17 mouse cellular contexts compared by ENCODE assay signal in genomic region chr14:121946728-121947127, GRCm38 (mm10). TPM values are rescaled to one million over a fixed set of nuclear protein-coding genes. Genes with fewer than 3 reads are reported as not detected.
DNase-seq lines count a peak whose midpoint lies in the region; ATAC-seq and TF ChIP-seq lines count a peak whose summit lies in the region.
"Had no signal": no experiment of that assay in that cellular context is flagged by ENCODE, and none has a peak within 500 bp of the region (broad histone marks: within the 10 kb centered on the region; RNA-seq: fewer than 3 reads in every experiment).

No protein-coding gene starts in this region.

- peaks cover 26% of the 10 kb centered on the region for H3K4me1 ChIP-seq in spleen, adult 2 months (ENCODE audit: control insufficient read depth, insufficient read depth, insufficient read length)
- H3K4me1 ChIP-seq in stomach, embryonic 15.5 days: peaks cover 6% of the 10 kb centered on the region; the same call in 1 of the 2 replicates
- H3K4me1 ChIP-seq: forebrain, embryonic 15.5 days; hindbrain, embryonic 15.5 days had no signal

- no peaks in the 10 kb centered on the region for H3K9me3 ChIP-seq in stomach, embryonic 15.5 days
- H3K9me3 ChIP-seq: forebrain, embryonic 15.5 days; megakaryocyte, embryonic 14.5 days had no signal

- H3K4me2 ChIP-seq in stomach, embryonic 15.5 days: no peak overlapping the region
- H3K4me2 ChIP-seq: forebrain, embryonic 15.5 days; hindbrain, embryonic 15.5 days had no signal

- ATAC-seq in activated CD4-positive, CD25-positive, alpha-beta regulatory T cell, adult 4 months: peak; percentile 63
- ATAC-seq in stomach, embryonic 15.5 days (ENCODE audit: insufficient read depth, low FRiP score, low read depth): no peak
- ATAC-seq: forebrain, embryonic 15.5 days; lung, postnatal 0 days had no signal

- H3K27ac ChIP-seq in spleen, adult 2 months (ENCODE audit: insufficient read depth, low read length): peak overlapping the region; percentile 65; the same call in 1 of the 2 replicates
- peak overlapping the region; percentile 35; the same call in 1 of the 2 replicates for H3K27ac ChIP-seq in stomach, embryonic 15.5 days
- H3K27ac ChIP-seq: forebrain, embryonic 15.5 days; hindbrain, embryonic 15.5 days had no signal

- no peak overlapping the region for H3K4me3 ChIP-seq in spleen, adult 2 months (ENCODE audit: extremely low read depth, insufficient read depth, insufficient read length)
- no peak overlapping the region for H3K4me3 ChIP-seq in stomach, embryonic 15.5 days (replicated peaks)
- H3K4me3 ChIP-seq: forebrain, embryonic 15.5 days; hindbrain, embryonic 15.5 days; megakaryocyte, embryonic 14.5 days had no signal

- TF ChIP-seq POLR2A in spleen, adult 2 months (IDR thresholded peaks at IDR 0.05; ENCODE audit: low read depth, low read length): no peak

- H3K27me3 ChIP-seq in spleen, adult 2 months (ENCODE audit: control insufficient read depth, insufficient read depth, low read length): no peaks in the 10 kb centered on the region
- no peaks in the 10 kb centered on the region for H3K27me3 ChIP-seq in stomach, embryonic 15.5 days (replicated peaks)
- H3K27me3 ChIP-seq: forebrain, embryonic 15.5 days; hindbrain, embryonic 15.5 days; megakaryocyte, embryonic 14.5 days had no signal

- DNase-seq in heart, adult 11 months: peak; percentile 28
- no peak for DNase-seq in heart, adult 18-20 months
- DNase-seq in spleen, adult 2 months (ENCODE audit: low read depth in 1 of 2, low spot score in 2 of 2): no peak
- no peak for DNase-seq in spleen, postnatal 14 days (ENCODE audit: low spot score in 2 of 2)
- no peak for DNase-seq in c-Kit-positive CD71-positive TER-119-positive erythroid progenitor cells, embryonic 14.5 days (ENCODE audit: low spot score)
- no peak for DNase-seq in adrenal gland, adult 18-20 months (ENCODE audit: low spot score in 2 of 2)
- DNase-seq: cerebellum, adult 11 months; gastrocnemius, postnatal 10 days had no signal

- no peak for TF ChIP-seq CTCF in spleen, adult 2 months (IDR thresholded peaks at IDR 0.05; ENCODE audit: extremely low read depth, insufficient read depth, insufficient read length, insufficient replicate concordance)

- no peaks in the 10 kb centered on the region; the same call in 1 of the 2 replicates for H3K36me3 ChIP-seq in spleen, adult 2 months (ENCODE audit: control insufficient read depth, insufficient read depth, low read length)
- no peaks in the 10 kb centered on the region for H3K36me3 ChIP-seq in stomach, embryonic 15.5 days
- H3K36me3 ChIP-seq: forebrain, embryonic 15.5 days; hindbrain, embryonic 15.5 days had no signal

- WGBS in spleen, adult 2 months: 65% methylated on average over 8 of the region's 8 CpGs
- 39% methylated on average over 8 of the region's 8 CpGs for WGBS in stomach, embryonic 15.5 days

- H3K9ac ChIP-seq in stomach, embryonic 15.5 days: no peak overlapping the region
- H3K9ac ChIP-seq: forebrain, embryonic 15.5 days; hindbrain, embryonic 15.5 days had no signal

RNA-seq across cellular contexts. Expression of gene Gpr183, which starts 18.3 kb away (rescaled TPM):
- 1 to 10 TPM in 1 of 2 experiments, under 1 TPM in 1; 0.62 to 1.8 TPM for total RNA-seq in heart, adult 18-20 months (2021)
- polyA plus RNA-seq in spleen, adult 2 months (2012; rRNA removed): 19.3 and 21.5 TPM in 2 replicates
- polyA plus RNA-seq in activated CD4-positive, CD25-positive, alpha-beta regulatory T cell, adult 4 months (2017; shearing (Covaris generic)): 100 to 1,000 TPM; 104 to 118 TPM
- 4.1 and 4.3 TPM in 2 replicates for polyA plus RNA-seq in stomach, embryonic 15.5 days (2015; fragmentation: Nextera tagmentation; extraction: Ambion mirVana)
- under 1 TPM; 0.67 to 0.93 TPM for total RNA-seq in adrenal gland, adult 18-20 months (2021)

RNA-seq across cellular contexts. Expression of gene Gpr18, which starts 31.1 kb away (rescaled TPM):
- 1 to 10 TPM in 1 of 2 experiments, under 1 TPM in 1; 0.22 to 1.8 TPM for total RNA-seq in heart, adult 18-20 months (2021)
- 91.9 and 111 TPM in 2 replicates for polyA plus RNA-seq in spleen, adult 2 months (2012; rRNA removed)
- 10 to 100 TPM; 83.8 to 86.0 TPM for polyA plus RNA-seq in activated CD4-positive, CD25-positive, alpha-beta regulatory T cell, adult 4 months (2017; shearing (Covaris generic))
- 0.28 and 0.42 TPM in 2 replicates for polyA plus RNA-seq in stomach, embryonic 15.5 days (2015; fragmentation: Nextera tagmentation; extraction: Ambion mirVana)
- under 1 TPM; 0.20 to 0.45 TPM for total RNA-seq in adrenal gland, adult 18-20 months (2021)
- total RNA-seq: gastrocnemius, postnatal 10 days; layer of hippocampus, postnatal 14 days had no signal
- polyA plus RNA-seq: heart, embryonic 14.5 days; limb, embryonic 14.5 days had no signal

Comparison
In these comparisons a context has a peak if more than half of its experiments do, and no peak if none do; other contexts are left out.
1. RNA of gene Gpr18, which starts 31.1 kb away (polyA plus RNA-seq): 91.9 to 111 TPM in spleen, adult 2 months and 83.8 to 86.0 TPM in activated CD4-positive, CD25-positive, alpha-beta regulatory T cell, adult 4 months; 0.28 to 0.42 TPM in stomach, embryonic 15.5 days; every median in the first group is over 10 times any median in the second.